In the genomic region with DNA sequence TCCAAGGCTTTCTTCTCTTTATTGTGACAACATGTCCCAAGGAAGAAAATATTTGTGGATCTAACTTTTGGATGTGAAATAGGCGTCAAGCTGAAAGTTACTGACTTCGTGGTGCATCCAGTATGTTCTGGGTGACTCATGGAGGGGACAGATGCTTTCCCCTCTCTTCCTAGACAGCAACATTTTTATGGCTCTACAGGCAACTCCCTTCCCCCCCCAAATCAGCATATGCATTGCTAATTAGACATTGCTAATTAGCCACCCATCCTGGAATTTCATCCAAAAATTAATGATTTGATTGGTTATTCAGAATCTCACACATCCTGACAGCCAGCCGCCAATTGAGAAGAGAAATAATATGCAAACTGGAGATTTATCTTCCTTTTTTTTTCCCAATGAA, we compare ENCODE assay signal across 23 mouse cellular contexts.
"Had no signal": no experiment of that assay in that cellular context is flagged by ENCODE, and none has a peak within 500 bp of the region (broad histone marks: within the 10 kb centered on the region; RNA-seq: fewer than 3 reads in every experiment).

No protein-coding gene starts in this region.

- H3K9ac ChIP-seq: heart, embryonic 12.5 days; hindbrain, embryonic 13.5 days; hindbrain, embryonic 15.5 days; kidney, embryonic 15.5 days; limb, embryonic 13.5 days; limb, embryonic 15.5 days; liver, embryonic 12.5 days; liver, embryonic 14.5 days had no signal

- H3K27ac ChIP-seq: heart, embryonic 10.5 days; hindbrain, embryonic 13.5 days; hindbrain, embryonic 15.5 days; hindbrain, postnatal 0 days; kidney, embryonic 15.5 days; kidney, postnatal 0 days; limb, embryonic 13.5 days; limb, embryonic 15.5 days; liver, embryonic 12.5 days; liver, embryonic 14.5 days had no signal

- H3K9me3 ChIP-seq: heart, embryonic 10.5 days; heart, embryonic 12.5 days; hindbrain, embryonic 13.5 days; hindbrain, embryonic 15.5 days; kidney, embryonic 15.5 days; limb, embryonic 13.5 days; limb, embryonic 15.5 days; liver, embryonic 12.5 days had no signal

- ATAC-seq: hindbrain, postnatal 0 days; intestine, embryonic 16.5 days; liver, embryonic 12.5 days had no signal

- H3K4me2 ChIP-seq: heart, embryonic 12.5 days; hindbrain, embryonic 13.5 days; hindbrain, embryonic 15.5 days; kidney, embryonic 15.5 days; limb, embryonic 13.5 days; limb, embryonic 15.5 days; liver, embryonic 12.5 days had no signal

- H3K27me3 ChIP-seq: heart, embryonic 12.5 days; hindbrain, embryonic 13.5 days; hindbrain, embryonic 15.5 days; kidney, embryonic 15.5 days; limb, embryonic 13.5 days; limb, embryonic 15.5 days; liver, embryonic 12.5 days had no signal

- DNase-seq: gastrocnemius, postnatal 14 days; gastrocnemius, postnatal 36 days; heart, adult 18-20 months; heart, postnatal 10 days; heart, postnatal 36 days; kidney, adult 11 months; kidney, adult 2 months; kidney, adult 9 months; kidney, postnatal 14 days; kidney, postnatal 36 days; left cerebral cortex, postnatal 4 days had no signal

- H3K36me3 ChIP-seq: heart, embryonic 10.5 days; heart, embryonic 12.5 days; hindbrain, embryonic 13.5 days; hindbrain, embryonic 15.5 days; kidney, embryonic 15.5 days; limb, embryonic 13.5 days; limb, embryonic 15.5 days; liver, embryonic 12.5 days had no signal

- H3K4me1 ChIP-seq: heart, embryonic 10.5 days; heart, embryonic 12.5 days; hindbrain, embryonic 15.5 days; kidney, embryonic 15.5 days; limb, embryonic 13.5 days; limb, embryonic 15.5 days; liver, embryonic 12.5 days had no signal

- H3K4me3 ChIP-seq: heart, embryonic 10.5 days; heart, embryonic 12.5 days; hindbrain, embryonic 13.5 days; hindbrain, embryonic 15.5 days; kidney, embryonic 15.5 days; limb, embryonic 13.5 days; limb, embryonic 15.5 days; liver, embryonic 12.5 days had no signal
